Mouse (Mus musculus): ENCODE results near the gene Tubb2a. TPM values are rescaled to one million over a fixed set of nuclear protein-coding genes. Genes with fewer than 3 reads are reported as not detected.

The Tubb2a gene
- polyA plus RNA-seq, 1 experiment from 2014 or later: 3,281 TPM

Other genes with a start within 250 kb of the Tubb2a start
- gene Serpinb6e, start 234.6 kb downstream of the Tubb2a start, polyA plus RNA-seq (2015; fragmentation: Nextera tagmentation; extraction: Ambion mirVana): not detected in 2 replicates
- 0.95 TPM in 2 replicates for gene Serpinb6c, start 172.3 kb downstream of the Tubb2a start, polyA plus RNA-seq (2015; fragmentation: Nextera tagmentation; extraction: Ambion mirVana)
- gene Nqo2, start 113.3 kb downstream of the Tubb2a start, polyA plus RNA-seq (2015; fragmentation: Nextera tagmentation; extraction: Ambion mirVana): 12.3 and 14.1 TPM in 2 replicates
- gene Ripk1, start 75.6 kb downstream of the Tubb2a start, polyA plus RNA-seq (2015; fragmentation: Nextera tagmentation; extraction: Ambion mirVana): 6.7 and 8.9 TPM in 2 replicates
- 46.0 and 50.9 TPM in 2 replicates for gene Serpinb6a, start 75.2 kb downstream of the Tubb2a start, polyA plus RNA-seq (2015; fragmentation: Nextera tagmentation; extraction: Ambion mirVana)
- gene Bphl, start 40.4 kb downstream of the Tubb2a start, polyA plus RNA-seq (2015; fragmentation: Nextera tagmentation; extraction: Ambion mirVana): 40.7 and 44.9 TPM in 2 replicates
- 777 and 1,015 TPM in 2 replicates for gene Tubb2b, start 52.5 kb upstream of the Tubb2a start, polyA plus RNA-seq (2015; fragmentation: Nextera tagmentation; extraction: Ambion mirVana)
- gene Psmg4, start 85.0 kb upstream of the Tubb2a start, polyA plus RNA-seq (2015; fragmentation: Nextera tagmentation; extraction: Ambion mirVana): 86.8 and 96.5 TPM in 2 replicates